Mouse (Mus musculus): ENCODE data around the gene Swi5. TPM values are rescaled to one million over a fixed set of nuclear protein-coding genes. Genes with fewer than 3 reads are reported as not detected.

Gene Swi5
- polyA plus RNA-seq (2012; rRNA removed): 137 and 138 TPM in 2 replicates

GRCm38 (mm10) chr2:32287923-32288367 lies at the start of gene Swi5:
TSS of gene Swi5 (minus strand) at chr2:32288075.

GRCm38 (mm10) chr2:32287334-32287840 lies 488 bp downstream of the Swi5 start, which contains the start of gene Golga2:
TSS of gene Golga2 (plus strand) at chr2:32287384.

DNA sequence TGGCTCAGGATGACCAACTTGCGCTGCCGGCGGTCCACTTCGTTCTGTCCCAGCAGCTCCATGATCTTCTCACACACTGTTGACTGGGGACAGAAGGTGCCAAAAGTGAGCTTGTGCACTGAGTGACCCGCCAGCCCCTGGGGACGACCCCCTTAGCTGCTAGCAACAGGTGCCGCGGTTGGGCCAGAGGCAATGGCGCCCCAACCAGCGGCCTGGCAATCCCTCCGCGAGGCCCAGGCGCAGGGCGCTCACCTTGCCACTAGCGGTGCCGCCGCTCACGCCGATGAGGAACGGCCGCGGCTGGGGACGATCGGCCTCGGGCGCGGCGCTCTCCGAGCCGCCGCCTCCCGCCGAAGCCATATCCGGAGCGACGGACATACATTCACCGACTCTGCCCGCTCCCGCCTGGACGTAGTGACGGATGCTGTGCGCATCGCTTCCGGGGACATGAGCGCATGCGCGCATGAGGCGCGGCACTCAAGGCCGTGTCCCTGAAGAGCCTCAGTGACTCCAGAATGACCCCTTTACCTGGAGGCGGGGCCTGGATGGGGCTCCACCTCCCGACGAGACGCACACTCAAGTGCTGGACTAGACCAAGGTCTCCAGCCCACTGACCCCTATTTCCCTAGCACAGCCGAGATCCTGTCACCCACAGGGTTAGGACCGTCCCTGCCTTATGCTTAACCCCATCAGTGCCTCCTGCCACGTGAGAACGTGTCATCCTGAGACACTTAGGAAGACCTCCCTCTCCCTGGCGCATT lies 28.0 kb downstream of the Swi5 start, which contains the start of gene Uck1:
Gene Uck1 (minus strand): TSS at position 503 of the 761 bp plus-strand sequence.

DNA sequence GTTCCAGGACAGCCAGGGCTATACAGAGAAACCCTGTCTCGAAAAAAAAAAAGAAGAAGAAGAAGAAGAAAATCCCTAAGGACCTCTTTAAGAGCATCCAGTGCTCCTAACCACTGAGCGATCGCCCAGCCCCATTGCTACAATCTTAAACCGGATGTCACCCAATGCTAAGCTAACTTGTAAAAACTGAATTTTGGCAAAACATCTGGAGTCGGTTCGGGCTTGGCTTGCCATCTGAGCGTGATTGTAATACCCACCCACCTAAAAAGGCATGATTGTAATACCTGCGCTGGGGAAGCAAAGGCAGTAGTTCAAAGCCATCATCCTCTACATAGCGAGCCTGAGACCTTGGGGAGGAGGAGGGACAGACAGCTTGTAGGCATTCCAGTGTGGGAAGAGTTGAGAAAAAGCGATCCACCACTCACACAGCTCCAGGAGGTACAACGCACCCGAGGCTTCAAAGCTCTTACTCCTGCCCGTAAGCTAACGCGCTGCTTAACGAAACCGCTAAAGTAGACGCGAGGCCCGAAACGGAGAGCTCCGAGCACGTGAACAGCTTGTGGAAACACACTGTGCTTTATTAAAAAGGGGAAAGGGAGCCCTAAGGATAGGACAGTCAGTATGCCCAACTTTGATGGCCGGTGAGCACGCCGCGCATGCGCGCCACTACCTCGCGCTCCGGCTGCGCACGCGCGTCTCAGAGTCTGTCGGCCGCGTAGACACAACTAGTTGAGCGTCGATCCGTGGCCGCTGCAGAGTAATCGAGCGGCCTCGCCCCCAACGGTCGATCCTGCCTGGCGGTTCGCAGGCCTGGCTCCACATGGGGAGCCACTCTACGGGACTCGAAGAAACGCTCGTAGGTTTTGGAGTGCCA lies 51.8 kb downstream of the Swi5 start, which contains the start of gene Pomt1:
Gene Pomt1 (plus strand): TSS at position 705 of the 874 bp plus-strand sequence.

Other genes with a start within 250 kb of the Swi5 start
- 7.0 and 8.5 TPM in 2 replicates for gene Fam78a, start 203.2 kb downstream of the Swi5 start, polyA plus RNA-seq (2012; rRNA removed)
- 1.2 TPM in 2 replicates for gene Plpp7, start 192.5 kb downstream of the Swi5 start, polyA plus RNA-seq (2012; rRNA removed)
- gene Prrc2b, start 137.0 kb downstream of the Swi5 start, polyA plus RNA-seq (2012; rRNA removed): 6.6 and 7.7 TPM in 2 replicates
- 7.8 and 10.0 TPM in 2 replicates for gene Pomt1, start 51.5 kb downstream of the Swi5 start, polyA plus RNA-seq (2012; rRNA removed)
- gene Uck1, start 27.9 kb downstream of the Swi5 start, polyA plus RNA-seq (2012; rRNA removed): 14.5 and 17.8 TPM in 2 replicates
- gene Golga2, start 691 bp downstream of the Swi5 start, polyA plus RNA-seq (2012; rRNA removed): 12.7 and 14.0 TPM in 2 replicates
- 35.9 and 39.0 TPM in 2 replicates for gene Ciz1, start 64.3 kb upstream of the Swi5 start, polyA plus RNA-seq (2012; rRNA removed)
- gene Dnm1, start 65.3 kb upstream of the Swi5 start, polyA plus RNA-seq (2012; rRNA removed): 2.3 and 3.7 TPM in 2 replicates
- gene 1110008P14Rik, start 93.9 kb upstream of the Swi5 start, polyA plus RNA-seq (2012; rRNA removed): 29.5 and 36.7 TPM in 2 replicates
- gene Lcn2, start 100.2 kb upstream of the Swi5 start, polyA plus RNA-seq (2012; rRNA removed): 28.8 and 40.4 TPM in 2 replicates
- gene Ptges2, start 107.8 kb upstream of the Swi5 start, polyA plus RNA-seq (2012; rRNA removed): 11.0 and 11.2 TPM in 2 replicates
- gene Naif1, start 162.4 kb upstream of the Swi5 start, polyA plus RNA-seq (2012; rRNA removed): 1.1 and 1.2 TPM in 2 replicates
- 5.9 TPM in 2 replicates for gene Slc25a25, start 163.4 kb upstream of the Swi5 start, polyA plus RNA-seq (2012; rRNA removed)
- gene Fam102a, start 247.3 kb upstream of the Swi5 start, polyA plus RNA-seq (2012; rRNA removed): 0.90 and 0.97 TPM in 2 replicates